Mouse (Mus musculus) right cerebral cortex, adult 18-20 months (tissue): Measurements from ENCODE around the gene Prcc.

ENCODE experiments used
- DNase-seq: peaks from one replicate; pipeline ENCODE4 v3.0.0; 2022; ENCODE audit warnings: mixed read lengths

The Prcc gene

GRCm38 (mm10) chr3:87885281-87886003 lies at the start of gene Prcc:
Prcc (minus strand) TSS chr3:87885608.
- peak; percentile 98 for DNase-seq

GRCm38 (mm10) chr3:87935201-87935600 lies 49.8 kb upstream of the Prcc start:
- DNase-seq, result no peak

- no peak for DNase-seq
Measured at GRCm38 (mm10) chr3:87934501-87934900, 49.1 kb upstream of the Prcc start.

GRCm38 (mm10) chr3:87934026-87934425 lies 48.6 kb upstream of the Prcc start:
- no peak for DNase-seq

- DNase-seq, result peak; percentile 98
Measured at GRCm38 (mm10) chr3:87930078-87930795, 44.8 kb upstream of the Prcc start, which contains the start of the genes Isg20l2 and Rrnad1. Isg20l2 (plus strand) TSS chr3:87930314. Rrnad1 (minus strand) TSS chr3:87930717.

- DNase-seq, result no peak
Measured at GRCm38 (mm10) chr3:87929341-87930077, 44.1 kb upstream of the Prcc start.

GRCm38 (mm10) chr3:87927452-87927851 lies 42.0 kb upstream of the Prcc start:
- DNase-seq, result no peak

- DNase-seq, result no peak
Measured at GRCm38 (mm10) chr3:87924996-87925395, 39.6 kb upstream of the Prcc start.

GRCm38 (mm10) chr3:87920270-87920943 lies 35.0 kb upstream of the Prcc start:
- no peak for DNase-seq

- peak; percentile 92 for DNase-seq
Measured at GRCm38 (mm10) chr3:87919336-87920108, 34.1 kb upstream of the Prcc start, which contains the start of gene Mrpl24. Mrpl24 (plus strand) TSS chr3:87919506.

GRCm38 (mm10) chr3:87918551-87918950 lies 33.1 kb upstream of the Prcc start:
- no peak for DNase-seq

- no peak for DNase-seq
Measured at GRCm38 (mm10) chr3:87916990-87917389, 31.6 kb upstream of the Prcc start.

GRCm38 (mm10) chr3:87913891-87914290 lies 28.5 kb upstream of the Prcc start:
- DNase-seq, result no peak

- DNase-seq, result no peak
Measured at GRCm38 (mm10) chr3:87913491-87913890, 28.1 kb upstream of the Prcc start.

GRCm38 (mm10) chr3:87910573-87911141 lies 25.2 kb upstream of the Prcc start:
- DNase-seq, result peak; percentile 40

- DNase-seq, result no peak
Measured at GRCm38 (mm10) chr3:87909874-87910273, 24.5 kb upstream of the Prcc start.

- DNase-seq, result no peak
Measured at GRCm38 (mm10) chr3:87909381-87909780, 24.0 kb upstream of the Prcc start.

- no peak for DNase-seq
Measured at GRCm38 (mm10) chr3:87907906-87908305, 22.5 kb upstream of the Prcc start.

- peak; percentile 36 for DNase-seq
Measured at GRCm38 (mm10) chr3:87906981-87907857, 21.8 kb upstream of the Prcc start.

GRCm38 (mm10) chr3:87906601-87906980 lies 21.2 kb upstream of the Prcc start:
- DNase-seq, result peak; percentile 53
